Mouse (Mus musculus) monocyte, adult 59 days (primary cell): ENCODE results near the gene Smarcad1. TPM values are rescaled to one million over a fixed set of nuclear protein-coding genes. Genes with fewer than 3 reads are reported as not detected.

Experiments used
- total RNA-seq, 2 experiments: library from RNA; stranded (reverse); gene quantifications; one replicate each; pipeline ENCODE4 v1.2.4; 2023

Smarcad1 gene
- total RNA-seq, result 10 to 100 TPM; 36.1 to 43.2 TPM

GRCm38 (mm10) chr6:65042491-65043171 lies at the start of gene Smarcad1:
TSS of gene Smarcad1 (plus strand) at chr6:65042583.

GRCm38 (mm10) chr6:65144621-65145205 lies 102.3 kb downstream of the Smarcad1 start, which contains the start of gene Hpgds:
TSS of gene Hpgds (minus strand) at chr6:65144908.

Other genes with a start within 250 kb of the Smarcad1 start
- gene Hpgds, start 102.3 kb downstream of the Smarcad1 start, total RNA-seq, result 10 to 100 TPM; 25.8 to 34.2 TPM